Mouse (Mus musculus) megakaryocyte, embryonic 14.5 days (primary cell): ENCODE results near the gene Obsl1.

Experiments
- FLI1 ChIP-seq: IDR thresholded peaks from 2 replicates; pipeline ENCODE4 v1.6.1; 2012; ENCODE audit warnings: low read length, inconsistent platforms, mixed read lengths
- GATA1 ChIP-seq: IDR thresholded peaks from 3 replicates; pipeline ENCODE4 v1.6.1; 2012; ENCODE audit warnings: mixed read lengths, low read length, inconsistent platforms, borderline replicate concordance

DNA sequence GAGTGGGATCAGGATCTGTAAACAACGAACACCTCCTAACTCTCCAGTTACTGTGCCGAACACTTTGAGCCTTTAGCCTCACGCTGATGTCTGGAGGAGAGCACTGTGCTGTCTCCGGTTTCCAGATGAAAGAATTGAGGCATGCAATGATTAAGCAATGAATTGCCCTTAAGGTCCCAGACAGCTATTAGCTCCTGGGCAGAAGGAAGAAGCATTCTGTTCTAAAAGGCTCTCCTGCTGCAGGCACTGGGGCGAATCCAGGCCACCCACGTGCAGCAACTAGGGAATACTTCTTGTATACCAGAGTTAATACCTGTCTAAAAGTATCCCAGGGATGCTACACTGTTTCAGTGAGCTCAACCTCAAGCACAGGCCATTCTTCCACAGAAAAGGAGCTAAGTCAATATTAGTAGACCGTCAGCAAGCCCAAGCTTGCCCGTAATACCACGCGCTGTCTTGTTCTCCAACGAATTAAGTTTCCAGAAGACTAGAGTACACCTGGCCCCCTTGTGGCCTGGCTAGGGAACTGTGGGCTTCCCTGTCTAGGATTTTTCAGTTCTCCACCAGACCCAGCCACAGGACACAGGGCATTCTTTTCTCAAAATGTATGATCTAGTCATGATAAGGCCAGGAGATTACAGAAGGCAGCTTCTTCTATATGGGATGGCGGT lies 11.2 kb downstream of the Obsl1 start:
- no peak for TF ChIP-seq GATA1
- no peak for TF ChIP-seq FLI1
